Comparison of ENCODE assay signal across 8 mouse cellular contexts in the genomic region with DNA sequence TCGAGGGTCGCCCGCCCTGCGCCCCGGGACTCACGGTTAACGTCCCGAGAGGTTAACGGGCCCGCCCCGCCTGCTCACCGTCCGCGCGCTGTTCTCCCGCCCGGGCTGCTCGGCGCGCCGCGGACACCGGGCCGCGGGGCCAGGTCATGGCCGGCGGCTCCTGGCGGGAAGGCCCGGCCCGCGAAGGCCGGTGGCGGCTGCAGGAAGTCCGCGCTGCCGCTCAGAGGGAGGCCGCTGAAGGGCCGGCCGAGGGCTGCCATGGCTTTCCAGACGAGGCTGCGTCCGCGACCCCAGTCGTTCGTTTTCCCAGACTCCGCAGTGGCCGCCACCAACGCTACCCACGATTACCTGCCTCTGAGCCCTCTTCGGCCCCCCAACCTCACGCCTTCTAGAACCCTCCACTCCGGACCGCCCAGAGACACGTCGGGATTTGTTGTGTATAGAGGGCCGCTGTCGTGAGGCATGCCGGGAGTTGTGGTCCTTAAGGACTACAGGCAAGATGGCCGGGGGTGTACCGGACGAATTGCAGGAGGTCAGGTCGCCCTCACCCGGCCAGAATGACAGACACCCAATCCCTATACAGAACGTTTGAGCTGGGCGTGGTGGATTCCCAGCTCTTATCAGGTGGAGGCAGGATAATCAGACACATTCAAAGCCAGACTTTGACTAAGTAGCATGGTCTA. TPM values are rescaled to one million over a fixed set of nuclear protein-coding genes. Genes with fewer than 3 reads are reported as not detected.
DNase-seq lines count a peak whose midpoint lies in the region; ATAC-seq lines count a peak whose summit lies in the region.

A gene (minus strand): TSS at position 389 of the 683 bp plus-strand sequence.

- H3K4me3 ChIP-seq in heart, embryonic 12.5 days: peak within 1 kb of the TSS; percentile 97
- peak within 1 kb of the TSS; percentile 92 for H3K4me3 ChIP-seq in liver, embryonic 12.5 days
- peak within 1 kb of the TSS; percentile 84 for H3K4me3 ChIP-seq in stomach, embryonic 15.5 days (replicated peaks)

- ATAC-seq in erythroid progenitor cell, adult 5-6 weeks (replicated peaks; ENCODE audit: low FRiP score, poor library complexity, severe bottlenecking): peak; percentile 97
- ATAC-seq in heart, embryonic 12.5 days (ENCODE audit: insufficient number of reproducible peaks, low FRiP score): peak; percentile 99
- ATAC-seq in liver, embryonic 12.5 days: peak; percentile 98
- peak; percentile 99 for ATAC-seq in stomach, embryonic 15.5 days (ENCODE audit: insufficient read depth, low FRiP score, low read depth)

- no peaks in the 10 kb centered on the region for H3K9me3 ChIP-seq in heart, embryonic 12.5 days (replicated peaks)
- no peaks in the 10 kb centered on the region for H3K9me3 ChIP-seq in liver, embryonic 12.5 days (replicated peaks)
- H3K9me3 ChIP-seq in stomach, embryonic 15.5 days: no peaks in the 10 kb centered on the region

- H3K27ac ChIP-seq in heart, embryonic 12.5 days (ENCODE audit: poor library complexity, severe bottlenecking): peak within 1 kb of the TSS; percentile 78
- H3K27ac ChIP-seq in liver, embryonic 12.5 days: peak within 1 kb of the TSS; percentile 92
- H3K27ac ChIP-seq in stomach, embryonic 15.5 days: peak within 1 kb of the TSS; percentile 89

- H3K9ac ChIP-seq in heart, embryonic 12.5 days: peak within 1 kb of the TSS; percentile 96
- peak within 1 kb of the TSS; percentile 93 for H3K9ac ChIP-seq in liver, embryonic 12.5 days
- H3K9ac ChIP-seq in stomach, embryonic 15.5 days: peak within 1 kb of the TSS; percentile 90

- DNase-seq in CD4-positive helper T cell, adult 2 months (ENCODE audit: low read depth, low spot score): peak; percentile 91
- DNase-seq in brain, embryonic 18.5 days (ENCODE audit: low read depth, low spot score): peak; percentile 80
- peak; percentile 94 for DNase-seq in kidney, postnatal 10 days
- peak; percentile 80 to 83 for DNase-seq in natural killer cell, adult 2 months (ENCODE audit: low spot score in 2 of 2)

- peaks cover 10% of the 10 kb centered on the region for H3K36me3 ChIP-seq in heart, embryonic 12.5 days
- H3K36me3 ChIP-seq in liver, embryonic 12.5 days: peaks cover 17% of the 10 kb centered on the region
- H3K36me3 ChIP-seq in stomach, embryonic 15.5 days: no peaks in the 10 kb centered on the region

- H3K27me3 ChIP-seq in heart, embryonic 12.5 days (replicated peaks): no peaks in the 10 kb centered on the region
- no peaks in the 10 kb centered on the region for H3K27me3 ChIP-seq in liver, embryonic 12.5 days (replicated peaks)
- no peaks in the 10 kb centered on the region for H3K27me3 ChIP-seq in stomach, embryonic 15.5 days (replicated peaks)

- WGBS in heart, embryonic 12.5 days: under 1% methylated on average over 65 of the region's 65 CpGs
- WGBS in liver, embryonic 12.5 days (ENCODE audit: insufficient replicate concordance): 1% methylated on average over 65 of the region's 65 CpGs
- WGBS in stomach, embryonic 15.5 days: 0% methylated on average over 60 of the region's 65 CpGs

- H3K4me2 ChIP-seq in heart, embryonic 12.5 days: peak within 1 kb of the TSS; percentile 81
- H3K4me2 ChIP-seq in liver, embryonic 12.5 days: peak within 1 kb of the TSS; percentile 83
- H3K4me2 ChIP-seq in stomach, embryonic 15.5 days: peak within 1 kb of the TSS; percentile 69

- H3K4me1 ChIP-seq in heart, embryonic 12.5 days (replicated peaks): peaks cover 11% of the 10 kb centered on the region
- H3K4me1 ChIP-seq in liver, embryonic 12.5 days: peaks cover 37% of the 10 kb centered on the region
- peaks cover 9% of the 10 kb centered on the region for H3K4me1 ChIP-seq in stomach, embryonic 15.5 days

RNA-seq across cellular contexts. Expression of the gene that starts here (rescaled TPM):
- 2.5 and 4.6 TPM in 2 replicates for total RNA-seq in erythroid progenitor cell, adult 5-6 weeks (2015; ENCODE audit: low replicate concordance)
- 8.2 and 12.6 TPM in 2 replicates for total RNA-seq in erythroid progenitor cell, adult 5-6 weeks (2017; ENCODE audit: low replicate concordance)
- 16.4 and 17.9 TPM in 2 replicates for polyA plus RNA-seq in heart, embryonic 12.5 days (2016; fragmentation: Nextera tagmentation; extraction: Ambion mirVana)
- 17.3 and 19.1 TPM in 2 replicates for polyA plus RNA-seq in liver, embryonic 12.5 days (2016; fragmentation: Nextera tagmentation; extraction: Ambion mirVana)
- 17.1 and 18.8 TPM in 2 replicates for polyA plus RNA-seq in stomach, embryonic 15.5 days (2015; fragmentation: Nextera tagmentation; extraction: Ambion mirVana)

Comparison
In these comparisons a context has a peak if more than half of its experiments do, and no peak if none do; other contexts are left out.
1. Peak in every context shown above with its lines: DNase-seq, ATAC-seq, H3K4me3 ChIP-seq and H3K27ac ChIP-seq.